8 mouse cellular contexts compared by ENCODE assay signal in the genomic region with DNA sequence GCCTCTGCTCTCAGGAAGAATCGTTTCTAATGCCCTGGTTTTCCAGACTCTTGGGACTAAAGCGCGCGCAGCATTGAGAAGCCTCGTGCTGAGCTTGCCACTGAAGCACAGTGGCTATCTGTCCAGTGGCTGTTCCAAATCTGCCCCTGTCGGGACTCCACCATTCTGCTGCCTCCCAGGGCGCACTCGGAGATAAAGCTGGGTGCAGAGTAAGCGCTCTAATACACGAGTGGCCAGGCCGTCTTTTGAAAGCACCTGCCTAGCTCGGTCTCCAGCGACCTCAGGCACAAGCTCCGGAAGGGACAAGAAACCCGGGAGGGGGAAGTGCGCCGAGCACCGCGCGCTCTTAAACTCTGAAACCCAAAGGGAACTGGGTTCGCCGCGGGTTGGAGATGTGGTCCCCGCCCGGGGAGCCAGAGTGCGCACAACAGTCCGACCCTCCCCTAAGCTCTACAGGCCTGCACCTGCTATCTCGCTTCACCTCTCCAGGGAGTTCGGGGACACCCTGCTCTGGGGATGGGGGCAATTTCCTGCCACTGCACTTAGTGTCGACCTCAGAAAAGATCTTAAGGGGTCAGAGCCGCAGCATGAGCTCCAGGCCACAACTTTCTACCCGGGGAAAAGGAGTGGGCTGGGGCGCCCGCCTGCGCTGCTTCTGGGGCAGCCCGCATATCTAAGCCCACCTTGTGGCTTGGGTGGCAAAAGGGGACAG. TPM values are rescaled to one million over a fixed set of nuclear protein-coding genes. Genes with fewer than 3 reads are reported as not detected.
DNase-seq lines count a peak whose midpoint lies in the region; ATAC-seq and TF ChIP-seq lines count a peak whose summit lies in the region.

No protein-coding gene starts in this region.

- H3K4me3 ChIP-seq in bone marrow, adult 2 months (replicated peaks; ENCODE audit: control insufficient read depth, low read depth, low read length) = peak overlapping the region; percentile 84
- H3K4me3 ChIP-seq in heart, adult 2 months = peak overlapping the region; percentile 65
- peak overlapping the region; percentile 61 for H3K4me3 ChIP-seq in kidney, adult 2 months (ENCODE audit: insufficient read depth, low read depth, low read length)
- peak overlapping the region; percentile 66 for H3K4me3 ChIP-seq in lung, embryonic 16.5 days (ENCODE audit: low read length)
- H3K4me3 ChIP-seq in neural tube, embryonic 15.5 days (replicated peaks) = peak overlapping the region; percentile 61

- H3K4me2 ChIP-seq in lung, embryonic 16.5 days (ENCODE audit: low read depth, low read length) = peak overlapping the region; percentile 94
- H3K4me2 ChIP-seq in neural tube, embryonic 15.5 days = peak overlapping the region; percentile 93

- no peaks in the 10 kb centered on the region for H3K9me3 ChIP-seq in lung, embryonic 16.5 days (ENCODE audit: control insufficient read depth, low read length)
- no peaks in the 10 kb centered on the region for H3K9me3 ChIP-seq in neural tube, embryonic 15.5 days (replicated peaks)

- TF ChIP-seq CTCF in bone marrow, adult 2 months (IDR thresholded peaks at IDR 0.05; ENCODE audit: control insufficient read depth, insufficient read depth, low read length) = no peak
- no peak for TF ChIP-seq CTCF in heart, adult 2 months (IDR thresholded peaks at IDR 0.05)
- no peak for TF ChIP-seq CTCF in kidney, adult 2 months (conservative IDR thresholded peaks at IDR 0.05; ENCODE audit: insufficient read depth, insufficient read length, low read depth, low read length)

- no peak for TF ChIP-seq EP300 in heart, adult 2 months (IDR thresholded peaks at IDR 0.05; ENCODE audit: insufficient read depth, low read depth, low read length)

- ATAC-seq in lung, embryonic 16.5 days (ENCODE audit: low read depth) = peak; percentile 27
- ATAC-seq in neural tube, embryonic 15.5 days (ENCODE audit: low FRiP score) = peak; percentile 16

- no peaks in the 10 kb centered on the region for H3K79me2 ChIP-seq in heart, adult 2 months (replicated peaks; ENCODE audit: control insufficient read depth, insufficient read depth, low read length)

- H3K27me3 ChIP-seq in heart, adult 2 months (ENCODE audit: control insufficient read depth, insufficient read depth, low read length) = no peaks in the 10 kb centered on the region
- H3K27me3 ChIP-seq in kidney, adult 2 months (replicated peaks; ENCODE audit: control insufficient read depth, insufficient read depth, low read length) = no peaks in the 10 kb centered on the region
- peaks cover 12% of the 10 kb centered on the region; the same call in 1 of the 2 replicates for H3K27me3 ChIP-seq in lung, embryonic 16.5 days (ENCODE audit: control insufficient read depth, insufficient read depth, low read depth, low read length)
- no peaks in the 10 kb centered on the region for H3K27me3 ChIP-seq in neural tube, embryonic 15.5 days (replicated peaks)

- 0% methylated on average over 36 of the region's 36 CpGs for WGBS in bone marrow, adult 2 months
- WGBS in heart, adult 2 months = under 1% methylated on average over 36 of the region's 36 CpGs
- WGBS in kidney, adult 2 months = 2% methylated on average over 36 of the region's 36 CpGs
- under 1% methylated on average over 36 of the region's 36 CpGs for WGBS in lung, embryonic 16.5 days
- WGBS in neural tube, embryonic 15.5 days = under 1% methylated on average over 36 of the region's 36 CpGs

- peak; percentile 13 to 32 for DNase-seq in left cerebral cortex, postnatal 25 days (ENCODE audit: low spot score in 2 of 2)
- DNase-seq in left cerebral cortex, adult 18-20 months (ENCODE audit: low spot score in 2 of 2) = no peak
- peak; percentile 71 for DNase-seq in heart, adult 2 months
- DNase-seq in kidney, adult 2 months = peak; percentile 35
- DNase-seq in urinary bladder, postnatal 25 days (ENCODE audit: low spot score) = peak; percentile 27

- intact Hi-C loops in left cerebral cortex, postnatal 25 days (cut with DNase I) = loop anchor here (5.0 kb wide), 1 partner anchor 42 kb away; no protein-coding TSS in a partner anchor
- intact Hi-C loops in heart, adult 2 months (cut with DNase I) = no loop called here

- TF ChIP-seq POLR2A in bone marrow, adult 2 months (IDR thresholded peaks at IDR 0.05; ENCODE audit: borderline replicate concordance, control insufficient read depth, low read depth, low read length) = 0 out of 2 replicates have a peak, but pooled peaks have one; percentile 11
- TF ChIP-seq POLR2A in heart, adult 2 months (IDR thresholded peaks at IDR 0.05; ENCODE audit: insufficient read depth, low read depth, low read length) = no peak
- no peak for TF ChIP-seq POLR2A in kidney, adult 2 months (IDR thresholded peaks at IDR 0.05; ENCODE audit: low read depth, low read length)

- H3K4me1 ChIP-seq in bone marrow, adult 2 months (ENCODE audit: control insufficient read depth, insufficient read depth, low read length) = no peaks in the 10 kb centered on the region; the same call in 1 of the 2 replicates
- H3K4me1 ChIP-seq in heart, adult 2 months (ENCODE audit: control insufficient read depth, insufficient read depth, low read length) = peaks cover 6% of the 10 kb centered on the region
- peaks cover 16% of the 10 kb centered on the region for H3K4me1 ChIP-seq in kidney, adult 2 months (ENCODE audit: control insufficient read depth, insufficient read depth, low read length)
- H3K4me1 ChIP-seq in lung, embryonic 16.5 days (replicated peaks; ENCODE audit: control insufficient read depth, insufficient read depth, low read length) = peaks cover 17% of the 10 kb centered on the region
- H3K4me1 ChIP-seq in neural tube, embryonic 15.5 days = peaks cover 52% of the 10 kb centered on the region

- peak overlapping the region; percentile 61 for H3K9ac ChIP-seq in heart, adult 2 months (ENCODE audit: low read depth, low read length)
- peak overlapping the region; percentile 69 for H3K9ac ChIP-seq in lung, embryonic 16.5 days (ENCODE audit: low read length)
- H3K9ac ChIP-seq in neural tube, embryonic 15.5 days (replicated peaks) = peak overlapping the region; percentile 68

- H3K36me3 ChIP-seq in heart, adult 2 months (ENCODE audit: control insufficient read depth, insufficient read depth, low read length) = no peaks in the 10 kb centered on the region
- H3K36me3 ChIP-seq in kidney, adult 2 months (ENCODE audit: control insufficient read depth, insufficient read depth, low read length) = no peaks in the 10 kb centered on the region
- no peaks in the 10 kb centered on the region for H3K36me3 ChIP-seq in lung, embryonic 16.5 days (ENCODE audit: control insufficient read depth, insufficient read depth, low read length)
- no peaks in the 10 kb centered on the region for H3K36me3 ChIP-seq in neural tube, embryonic 15.5 days

- H3K27ac ChIP-seq in bone marrow, adult 2 months (ENCODE audit: control insufficient read depth, insufficient read depth, low read depth, low read length, poor library complexity) = peak overlapping the region; percentile 94
- peak overlapping the region; percentile 74 for H3K27ac ChIP-seq in heart, adult 2 months
- no peak overlapping the region for H3K27ac ChIP-seq in kidney, adult 2 months (ENCODE audit: insufficient read depth, low read depth, low read length)
- peak overlapping the region; percentile 67 for H3K27ac ChIP-seq in lung, embryonic 16.5 days (ENCODE audit: low read length)
- peak overlapping the region; percentile 91 for H3K27ac ChIP-seq in neural tube, embryonic 15.5 days (replicated peaks)

RNA-seq across cellular contexts. Expression of a gene that starts 1.0 kb away (rescaled TPM):
- total RNA-seq in left cerebral cortex, postnatal 25 days (2021) = 10 to 100 TPM; 36.1 to 38.7 TPM
- 10 to 100 TPM; 42.8 to 47.5 TPM for total RNA-seq in left cerebral cortex, adult 18-20 months (2021)
- polyA plus RNA-seq in bone marrow, adult 2 months (2011; ENCODE audit: insufficient read depth, insufficient read length, low replicate concordance, missing spikeins) = 17.9 and 35.7 TPM in 2 replicates
- 10 to 100 TPM in 1 of 2 experiments, 1 to 10 TPM in 1; 6.8 to 11.5 TPM for total RNA-seq in heart, adult 2 months (2021)
- polyA plus RNA-seq in heart, adult 2 months (2012; rRNA removed) = 6.0 and 7.5 TPM in 2 replicates
- 4.6 and 9.2 TPM in 2 replicates for polyA plus RNA-seq in kidney, adult 2 months (2012; rRNA removed)
- 14.5 and 14.6 TPM in 2 replicates for polyA plus RNA-seq in lung, embryonic 16.5 days (2015; fragmentation: Nextera tagmentation; extraction: Ambion mirVana)
- 21.6 and 22.5 TPM in 2 replicates for polyA plus RNA-seq in neural tube, embryonic 15.5 days (2015; fragmentation: Nextera tagmentation; extraction: Ambion mirVana)

Comparison
In these comparisons a context has a peak if more than half of its experiments do, and no peak if none do; other contexts are left out.
1. DNase-seq: peak in left cerebral cortex, postnatal 25 days (2 of 2), heart, adult 2 months (2 of 2), kidney, adult 2 months (single experiment) and urinary bladder, postnatal 25 days (single experiment); none in left cerebral cortex, adult 18-20 months (0 of 2).
2. Peak in every context shown above with its lines, with median percentiles within 50 percentile points of each other: H3K4me3 ChIP-seq and H3K9ac ChIP-seq.